Mouse (Mus musculus): Measurements from ENCODE around the gene Rcl1.

DNA sequence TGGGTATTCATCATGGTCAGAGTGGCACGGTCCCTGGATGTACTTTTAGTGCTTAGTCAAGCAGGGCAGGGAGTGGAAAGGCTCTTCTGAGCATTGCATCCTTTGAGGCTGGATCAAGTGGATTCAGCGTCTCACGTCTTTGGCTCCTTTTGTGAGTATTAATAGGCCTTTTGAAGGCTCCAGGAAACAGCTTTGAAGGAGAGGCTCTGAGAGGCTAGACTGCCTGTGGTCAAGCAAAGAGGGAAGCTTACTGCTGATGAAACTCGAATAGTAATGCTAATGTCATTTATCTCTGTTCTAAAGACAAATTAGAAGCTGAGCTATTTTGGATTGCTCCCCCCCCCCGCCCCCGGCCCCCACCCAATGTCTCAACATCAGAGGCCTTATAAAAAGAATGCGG is 83.9 kb downstream of the Rcl1 start:
- no peak for TF ChIP-seq POLR2A (IDR thresholded peaks at IDR 0.05; ENCODE audit: borderline replicate concordance, control insufficient read depth, low read depth, low read length)
- no peak for TF ChIP-seq CTCF (IDR thresholded peaks at IDR 0.05; ENCODE audit: control insufficient read depth, insufficient read depth, low read length)
